Mouse (Mus musculus) frontal cortex, postnatal 25 days (tissue): Measurements from ENCODE around the gene Rem1.
A peak's percentile ranks its signal among the peaks of the same experiment; 100 is the strongest.

Experiments used
- DNase-seq, 2 experiments: peaks; one replicate each; pipeline ENCODE4 v3.0.0; 2022; ENCODE audit warnings: low spot score in 2 of 2

Rem1 gene

DNA sequence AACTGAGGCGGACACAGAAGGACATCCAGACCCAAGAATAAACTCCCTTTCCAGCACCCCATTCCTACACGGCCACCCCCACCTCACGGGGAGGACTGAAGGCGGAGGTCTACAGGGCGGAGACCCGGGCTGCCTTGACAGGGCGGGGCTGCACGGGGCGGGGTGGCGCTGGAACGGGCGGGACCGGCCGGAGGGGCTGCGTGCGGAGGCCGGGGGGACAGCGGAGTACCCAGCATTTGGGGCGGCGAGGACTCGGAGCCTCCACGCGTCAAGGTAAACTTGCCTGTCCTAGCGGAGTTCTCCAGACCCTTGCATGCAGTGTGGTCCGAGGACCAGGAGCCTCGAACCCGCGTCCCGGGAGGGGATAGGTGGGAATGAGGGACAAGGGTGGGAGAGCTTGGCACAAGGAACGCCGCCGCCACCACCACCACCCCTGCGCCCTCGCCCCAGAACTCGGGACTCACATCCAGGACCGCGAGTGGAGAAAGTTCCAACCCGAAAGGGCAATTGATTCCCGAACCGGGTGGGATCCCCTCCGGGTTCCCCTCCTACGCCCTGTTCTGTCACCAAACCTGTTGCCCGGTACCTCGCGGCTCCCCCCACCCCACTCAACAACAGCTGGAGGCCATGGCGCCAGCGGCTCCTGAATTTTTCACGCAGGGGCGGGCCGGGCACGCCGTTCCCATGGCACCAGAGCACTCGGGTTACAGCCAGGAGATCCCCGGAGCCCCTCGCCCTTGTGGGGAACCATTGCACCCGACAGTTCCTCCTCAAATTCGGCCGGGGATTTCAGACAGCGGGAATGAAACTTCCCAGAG lies at the start of gene Rem1:
Rem1 (plus strand) TSS at position 178 of the 818 bp plus-strand sequence.
- DNase-seq = no peak

GRCm38 (mm10) chr2:152580107-152580506 lies 46.6 kb upstream of the Rem1 start, which contains the start of gene Defb19:
Gene Defb19 (minus strand): TSS chr2:152580312.
- no peak for DNase-seq

DNA sequence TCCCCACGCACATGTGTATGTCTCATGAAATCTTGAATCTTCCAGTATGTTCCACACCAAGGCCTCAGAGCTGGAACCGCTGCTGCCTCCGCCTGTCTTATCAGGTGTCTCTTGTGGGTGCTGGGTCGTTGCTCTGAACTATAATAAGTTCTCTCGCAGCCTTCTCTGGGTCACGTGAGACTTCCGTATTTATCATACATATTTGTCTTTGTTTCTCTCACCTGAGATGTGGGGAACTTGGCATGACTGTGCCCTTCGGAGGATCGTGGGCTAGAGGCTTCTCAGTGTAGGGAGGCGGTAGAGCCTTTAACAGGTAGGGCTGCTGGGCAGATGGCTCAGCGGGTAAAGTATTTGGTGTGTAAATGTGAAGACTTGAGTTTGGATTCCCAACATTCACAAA lies 46.1 kb upstream of the Rem1 start:
- no peak for DNase-seq

DNA sequence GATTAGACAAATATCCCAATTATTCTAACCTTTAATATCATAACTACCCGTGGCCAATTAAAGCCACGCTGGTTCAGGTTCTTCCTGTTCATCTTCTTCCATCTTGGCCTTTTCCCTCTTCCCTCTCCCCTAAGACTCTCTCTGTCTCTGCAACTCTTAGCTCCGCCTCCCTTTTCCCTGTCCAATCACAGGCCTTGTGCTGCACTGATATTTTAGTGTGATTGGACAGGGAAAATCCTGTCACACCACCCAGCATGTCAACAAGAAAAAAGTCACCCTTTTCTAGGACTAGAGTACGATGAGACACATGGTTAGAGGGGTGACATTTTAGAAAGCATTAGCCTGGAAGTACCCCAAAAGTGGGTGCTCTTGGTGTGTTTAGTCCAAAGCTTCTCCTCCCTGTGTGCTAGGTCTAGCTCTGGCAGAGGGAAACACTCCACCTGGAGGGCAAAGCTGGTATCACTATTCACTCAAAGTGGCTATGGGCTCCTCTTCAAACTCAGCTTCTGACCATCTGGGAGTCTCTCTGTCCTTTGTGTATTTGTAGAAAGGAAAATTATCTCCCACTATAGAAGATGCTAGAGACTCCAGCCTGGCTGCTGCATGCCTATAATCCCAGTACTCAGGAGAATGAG lies 39.7 kb upstream of the Rem1 start:
- DNase-seq = no peak

DNA sequence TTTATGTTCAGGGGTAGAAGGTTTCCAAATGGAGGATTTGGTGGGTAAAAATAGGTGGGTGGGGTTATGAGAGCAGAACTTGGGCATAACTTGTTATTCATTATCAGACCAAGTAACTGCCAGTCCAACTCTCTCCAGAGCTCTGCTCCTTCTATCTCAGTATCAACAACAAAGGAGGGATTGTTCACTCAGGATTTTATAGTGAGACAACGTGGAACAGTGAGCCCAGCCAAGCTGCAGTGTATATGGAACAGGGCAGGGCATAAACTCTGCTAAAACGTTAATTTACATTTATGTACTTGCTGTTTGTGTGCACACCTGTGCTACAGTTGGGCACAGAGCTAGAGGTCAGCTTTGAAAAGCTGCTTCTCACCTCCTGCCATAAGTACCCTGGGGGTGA lies 38.3 kb upstream of the Rem1 start:
- no peak for DNase-seq

- DNase-seq = no peak
Measured at GRCm38 (mm10) chr2:152589021-152589420, 37.7 kb upstream of the Rem1 start.

DNA sequence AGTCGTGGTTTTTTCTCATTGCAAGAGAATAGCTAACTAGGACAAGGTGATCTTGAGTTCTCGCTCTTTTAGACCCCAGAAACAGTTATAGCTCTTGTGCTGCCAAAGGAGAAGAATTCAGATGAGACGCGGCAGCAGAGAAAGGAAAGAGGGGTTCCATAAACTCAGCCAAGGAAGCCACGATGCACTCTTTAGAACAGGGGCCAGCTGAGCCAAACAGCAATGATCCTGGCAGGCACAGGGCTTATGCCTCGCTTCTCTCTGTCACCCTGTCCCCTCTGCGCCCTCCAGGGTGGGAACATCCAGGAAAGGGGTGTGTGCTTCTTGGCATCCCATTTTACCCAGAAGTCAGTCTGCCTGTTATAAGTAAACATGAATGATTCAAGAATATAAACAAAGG lies 27.5 kb upstream of the Rem1 start, which contains the start of gene Defb45:
Defb45 (minus strand) TSS at position 101 of the 400 bp plus-strand sequence.
- no peak for DNase-seq

- no peak for DNase-seq
Measured at GRCm38 (mm10) chr2:152600076-152600475, 26.7 kb upstream of the Rem1 start.

DNA sequence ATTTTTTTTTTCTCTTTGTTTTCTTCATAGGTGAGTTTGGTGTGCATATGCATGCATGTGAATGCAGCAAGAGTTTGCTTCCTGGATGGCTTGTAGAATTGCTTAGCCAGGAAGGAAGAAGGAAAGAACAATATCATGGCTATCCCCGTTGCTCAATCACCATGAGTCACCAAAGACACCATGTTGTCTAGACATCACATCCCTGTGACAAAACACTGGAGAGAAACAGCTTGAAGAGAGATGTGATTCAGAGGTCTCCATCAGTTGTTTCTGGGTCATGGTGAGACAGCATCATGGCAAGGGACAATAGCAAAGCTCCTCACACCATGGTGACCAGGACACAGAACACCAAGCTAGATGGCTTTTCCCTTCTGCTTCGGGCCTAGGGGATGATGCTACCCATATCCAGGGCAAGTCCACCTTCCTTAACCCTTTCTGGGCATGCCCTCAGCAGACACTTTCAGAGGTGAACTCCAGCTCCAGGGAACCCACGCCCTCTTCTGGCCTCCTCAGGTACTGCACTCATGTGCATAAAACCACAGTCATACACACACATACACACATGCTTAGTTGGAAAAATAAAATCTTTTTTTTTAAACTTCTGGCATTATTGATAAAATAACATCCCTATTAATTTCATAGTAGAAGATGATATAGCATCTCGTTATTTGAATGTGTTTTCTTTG lies 25.3 kb upstream of the Rem1 start:
- no peak for DNase-seq

DNA sequence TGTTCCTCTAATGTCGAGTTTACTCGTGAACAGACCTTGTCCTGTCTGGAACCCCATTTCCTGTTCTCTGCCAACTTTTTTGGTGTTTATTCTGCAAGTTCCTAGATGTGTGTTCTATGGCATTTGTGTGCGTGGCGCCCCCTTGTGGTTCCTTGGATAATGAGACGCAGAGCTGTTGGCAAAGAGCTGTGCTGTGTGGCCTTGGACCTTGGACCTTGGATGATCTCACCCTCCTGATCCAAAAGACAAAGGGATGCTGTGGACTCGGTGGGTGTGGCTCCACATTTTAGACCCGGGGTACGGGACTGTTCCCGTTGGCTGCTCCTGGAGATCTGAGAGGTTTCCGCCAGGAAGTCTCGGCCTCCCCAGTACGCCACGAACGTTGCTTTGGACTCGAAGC lies 22.7 kb upstream of the Rem1 start, which contains the start of gene Defb36:
Defb36 (plus strand) TSS at position 271 of the 400 bp plus-strand sequence.
- no peak for DNase-seq

GRCm38 (mm10) chr2:152607746-152608145 lies 19.0 kb upstream of the Rem1 start:
- no peak for DNase-seq

- no peak for DNase-seq
Measured at GRCm38 (mm10) chr2:152608719-152609118, 18.0 kb upstream of the Rem1 start.

GRCm38 (mm10) chr2:152612193-152612592 lies 14.6 kb upstream of the Rem1 start:
- DNase-seq = no peak

- DNase-seq = peak in 1 of 2 experiments; percentile 33
Measured at GRCm38 (mm10) chr2:152615563-152615962, 11.2 kb upstream of the Rem1 start.

GRCm38 (mm10) chr2:152616470-152616869 lies 10.3 kb upstream of the Rem1 start:
- no peak for DNase-seq

DNA sequence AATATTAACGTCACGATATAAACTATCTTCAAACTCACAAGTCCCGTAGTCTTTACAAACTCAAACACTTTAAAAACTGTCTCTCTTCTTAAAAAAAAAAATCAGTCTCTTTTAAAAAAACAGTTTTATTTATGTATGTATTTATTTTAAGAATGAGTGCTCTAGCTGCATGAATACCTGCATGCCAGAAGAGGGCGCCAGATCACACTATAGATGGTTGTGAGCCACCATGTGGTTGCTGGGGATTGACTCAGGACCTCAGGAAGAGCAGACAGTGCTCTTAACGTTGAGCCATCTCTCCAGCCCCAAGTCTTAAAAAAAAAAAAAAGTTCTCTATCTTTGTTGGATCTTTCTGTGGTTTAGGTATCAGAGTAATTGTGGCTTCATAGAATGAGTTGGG lies 9.4 kb upstream of the Rem1 start:
- no peak for DNase-seq

DNA sequence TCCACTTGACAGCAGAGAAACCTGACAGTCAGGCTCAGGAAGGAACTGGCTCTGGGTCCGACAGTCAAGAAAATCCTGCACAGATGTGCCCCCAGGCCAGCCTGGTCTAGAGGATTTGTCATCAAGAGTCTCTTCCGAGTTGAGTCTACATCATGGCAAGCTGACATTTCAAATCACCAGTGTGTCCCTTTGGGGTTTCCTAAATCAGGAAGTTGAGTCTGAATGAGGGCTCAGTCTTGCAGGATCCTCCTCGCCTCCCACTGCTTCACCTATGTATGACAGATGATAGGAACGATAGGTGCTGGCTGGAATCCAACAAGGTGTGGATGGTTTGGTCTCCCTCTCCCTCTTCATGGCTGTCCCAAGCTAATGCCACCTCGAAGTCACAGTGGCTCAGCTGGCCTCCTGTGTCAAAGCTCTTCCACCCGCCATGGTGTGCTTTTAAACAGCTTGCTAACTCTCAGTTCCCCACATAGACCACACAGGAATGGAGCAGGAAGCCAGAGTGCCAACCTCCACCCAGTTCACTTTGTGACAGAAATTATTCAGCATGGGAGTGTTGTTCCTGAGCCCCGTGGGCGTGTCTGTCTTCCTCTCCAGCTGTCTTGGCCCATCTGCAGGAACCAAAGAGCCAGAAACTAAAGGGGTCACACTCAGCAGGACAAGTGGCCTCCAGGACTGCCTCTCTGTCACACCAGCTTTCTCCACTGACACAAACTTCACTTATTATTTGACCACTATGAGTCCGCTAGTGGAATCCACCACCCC lies 6.2 kb upstream of the Rem1 start:
- DNase-seq = no peak

DNA sequence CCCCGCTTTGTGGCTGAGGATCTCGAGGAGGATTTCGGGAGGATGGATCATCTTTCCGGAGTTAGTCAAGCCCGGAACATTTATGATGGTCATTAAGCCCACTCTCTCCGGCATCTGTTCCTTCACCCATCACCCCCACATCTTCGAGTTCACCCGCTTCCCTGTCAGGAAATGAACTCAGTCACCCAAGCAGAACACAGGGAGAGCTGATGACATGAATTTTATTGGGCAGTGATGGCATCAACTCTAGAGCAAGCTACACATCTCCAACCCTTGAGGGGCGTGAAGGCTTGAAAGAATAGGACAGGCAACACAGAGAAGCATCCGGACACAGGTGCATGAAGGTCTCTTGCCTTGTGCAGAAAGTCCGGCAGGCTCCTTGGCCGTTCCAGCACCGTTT lies 4.6 kb upstream of the Rem1 start:
- no peak for DNase-seq

GRCm38 (mm10) chr2:152622953-152623352 lies 3.8 kb upstream of the Rem1 start, which contains the start of gene Defb25:
Gene Defb25 (minus strand): TSS chr2:152623053.
- DNase-seq = no peak

DNA sequence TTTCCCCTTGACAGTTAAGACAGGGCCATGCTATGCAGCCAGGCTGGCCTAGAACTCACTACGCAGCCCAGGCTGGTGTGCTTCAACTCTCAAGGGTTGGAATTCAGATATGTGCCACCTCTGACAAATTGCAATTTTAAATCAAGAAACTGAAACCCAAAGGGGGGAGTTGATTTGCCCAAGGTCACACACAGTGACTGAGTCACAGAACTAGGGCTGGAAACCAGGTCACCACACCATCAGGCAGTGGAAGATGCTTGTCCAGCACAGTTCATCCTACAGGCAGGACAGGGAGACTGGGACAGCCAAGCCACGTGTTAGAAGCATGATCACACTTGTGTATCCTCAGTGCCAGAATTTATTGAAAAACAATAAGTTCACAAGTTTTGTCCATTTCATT lies 2.2 kb upstream of the Rem1 start:
- no peak for DNase-seq

- no peak for DNase-seq
Measured at GRCm38 (mm10) chr2:152625256-152625655, 1.5 kb upstream of the Rem1 start.

- no peak for DNase-seq
Measured at GRCm38 (mm10) chr2:152628066-152628465, 1.3 kb downstream of the Rem1 start.
